Comparison of ENCODE assay signal across 9 mouse cellular contexts in the genomic region with DNA sequence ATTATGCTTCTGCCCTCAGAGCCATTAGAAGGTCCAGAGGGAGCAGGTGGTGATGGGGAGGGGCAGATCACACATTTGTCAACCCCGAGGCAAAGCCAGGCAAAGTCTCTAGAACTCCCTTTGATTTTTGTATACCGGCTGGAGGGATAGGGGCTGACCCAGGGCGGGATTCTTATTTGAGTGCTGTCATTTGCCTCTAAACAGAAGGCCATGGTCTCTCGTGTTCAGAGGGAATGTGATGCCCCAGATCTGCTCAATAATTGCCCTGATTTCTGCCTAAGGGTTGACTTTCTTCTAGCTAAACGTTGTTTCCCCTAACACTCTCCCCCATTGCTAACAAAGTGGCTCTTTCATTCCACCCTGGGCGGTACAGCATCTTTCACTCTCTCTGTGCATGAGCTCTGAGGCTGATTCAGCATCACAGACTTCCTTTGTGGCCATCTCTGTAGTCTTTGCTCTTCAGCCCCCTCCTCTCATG.
DNase-seq lines count a peak whose midpoint lies in the region; ATAC-seq lines count a peak whose summit lies in the region.
"Had no signal": no experiment of that assay in that cellular context is flagged by ENCODE, and none has a peak within 500 bp of the region (broad histone marks: within the 10 kb centered on the region; RNA-seq: fewer than 3 reads in every experiment).

No protein-coding gene starts in this region.

- no peaks in the 10 kb centered on the region for H3K27me3 ChIP-seq in embryonic facial prominence, embryonic 13.5 days
- H3K27me3 ChIP-seq in limb, embryonic 15.5 days, result no peaks in the 10 kb centered on the region

- no peak for ATAC-seq in embryonic facial prominence, embryonic 13.5 days (ENCODE audit: insufficient number of reproducible peaks, insufficient read depth, low FRiP score, low TSS enrichment, low read depth)
- ATAC-seq in limb, embryonic 15.5 days (ENCODE audit: insufficient number of reproducible peaks, low FRiP score, low TSS enrichment, low read depth), result no peak
- ATAC-seq in erythroblast, adult 5-6 weeks (replicated peaks; ENCODE audit: low FRiP score, poor library complexity, severe bottlenecking), result no peak

- H3K9ac ChIP-seq in embryonic facial prominence, embryonic 13.5 days, result no peak overlapping the region
- H3K9ac ChIP-seq in limb, embryonic 15.5 days, result no peak overlapping the region

- 0 out of 2 replicates have a peak overlapping the region, but pooled peaks have one; percentile 9 for H3K4me2 ChIP-seq in embryonic facial prominence, embryonic 13.5 days
- H3K4me2 ChIP-seq in limb, embryonic 15.5 days, result no peak overlapping the region

- H3K27ac ChIP-seq in embryonic facial prominence, embryonic 13.5 days, result peak overlapping the region; percentile 4; the same call in 1 of the 2 replicates
- H3K27ac ChIP-seq in limb, embryonic 15.5 days, result 0 out of 2 replicates have a peak overlapping the region, but pooled peaks have one; percentile 17
- H3K27ac ChIP-seq: heart, embryonic 10.5 days had no signal

- H3K4me1 ChIP-seq in embryonic facial prominence, embryonic 13.5 days, result peaks cover 33% of the 10 kb centered on the region
- peaks cover 8% of the 10 kb centered on the region; the same call in 1 of the 2 replicates for H3K4me1 ChIP-seq in limb, embryonic 15.5 days
- H3K4me1 ChIP-seq: heart, embryonic 10.5 days had no signal

- peak; percentile 37 to 56 for DNase-seq in right cerebral cortex, postnatal 10 days (ENCODE audit: low spot score in 2 of 2)
- no peak for DNase-seq in right cerebral cortex, adult 18-20 months
- no peak for DNase-seq in lung, postnatal 25 days (ENCODE audit: low spot score)
- DNase-seq in right cerebral cortex, postnatal 4 days, result no peak
- DNase-seq: adrenal gland, adult 8-10 months had no signal

- 7% methylated on average over 6 of the region's 6 CpGs for WGBS in embryonic facial prominence, embryonic 13.5 days
- 18% methylated on average over 6 of the region's 6 CpGs for WGBS in limb, embryonic 15.5 days

- H3K36me3 ChIP-seq in embryonic facial prominence, embryonic 13.5 days, result no peaks in the 10 kb centered on the region
- H3K36me3 ChIP-seq in limb, embryonic 15.5 days, result no peaks in the 10 kb centered on the region
- H3K36me3 ChIP-seq: heart, embryonic 10.5 days had no signal

- no peak overlapping the region for H3K4me3 ChIP-seq in embryonic facial prominence, embryonic 13.5 days
- H3K4me3 ChIP-seq in limb, embryonic 15.5 days, result no peak overlapping the region
- H3K4me3 ChIP-seq: heart, embryonic 10.5 days had no signal

- H3K9me3 ChIP-seq in embryonic facial prominence, embryonic 13.5 days, result no peaks in the 10 kb centered on the region
- H3K9me3 ChIP-seq in limb, embryonic 15.5 days, result no peaks in the 10 kb centered on the region
- H3K9me3 ChIP-seq: heart, embryonic 10.5 days had no signal

Comparison
In these comparisons a context has a peak if more than half of its experiments do, and no peak if none do; other contexts are left out.
1. DNase-seq: peak in right cerebral cortex, postnatal 10 days (2 of 2); none in right cerebral cortex, adult 18-20 months (single experiment), lung, postnatal 25 days (single experiment) and right cerebral cortex, postnatal 4 days (single experiment).